Mouse (Mus musculus): ENCODE measurements around the gene Abcc9.

DNA sequence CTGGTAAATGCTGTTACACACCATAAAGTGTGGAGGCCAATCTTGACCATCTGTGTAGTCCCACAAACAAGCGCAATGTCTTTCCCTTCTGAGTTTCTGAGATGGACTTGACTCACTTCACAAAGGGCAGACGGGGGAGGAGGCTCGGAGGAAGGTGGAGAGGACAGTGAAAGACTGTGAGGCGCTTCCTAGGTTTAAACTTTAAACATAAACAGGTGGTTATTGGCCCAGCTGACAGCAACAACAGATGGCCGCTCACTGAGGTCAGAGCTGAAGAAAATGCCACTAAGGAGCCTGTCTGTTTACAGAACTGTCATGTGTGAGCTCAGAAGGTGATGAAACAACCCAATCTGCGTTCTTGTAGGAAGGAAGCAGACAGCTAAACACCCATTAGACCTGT, 78.8 kb downstream of the Abcc9 start:
- no peak for TF ChIP-seq CTCF (IDR thresholded peaks at IDR 0.05; ENCODE audit: borderline replicate concordance, insufficient read depth, low read length)
- no peak for TF ChIP-seq POLR2A (IDR thresholded peaks at IDR 0.05; ENCODE audit: low read depth, low read length)

All from embryonic fibroblast, embryonic 13.5 days (primary cell).